Mouse (Mus musculus): ENCODE data around the gene Mfsd13b. TPM values are rescaled to one million over a fixed set of nuclear protein-coding genes. Genes with fewer than 3 reads are reported as not detected.
"Not testable (repeated sequence)": the region's sequence is repeated elsewhere in the genome, so short reads cannot be mapped to it uniquely, and the experiment has no call there.

Gene Mfsd13b
- polyA plus RNA-seq, 1 experiment from 2014 or later: 0.35 TPM

- WGBS: 78% methylated on average over 6 of the region's 6 CpGs
Measured at GRCm38 (mm10) chr7:121025221-121026008, 43.1 kb downstream of the Mfsd13b start.

DNA sequence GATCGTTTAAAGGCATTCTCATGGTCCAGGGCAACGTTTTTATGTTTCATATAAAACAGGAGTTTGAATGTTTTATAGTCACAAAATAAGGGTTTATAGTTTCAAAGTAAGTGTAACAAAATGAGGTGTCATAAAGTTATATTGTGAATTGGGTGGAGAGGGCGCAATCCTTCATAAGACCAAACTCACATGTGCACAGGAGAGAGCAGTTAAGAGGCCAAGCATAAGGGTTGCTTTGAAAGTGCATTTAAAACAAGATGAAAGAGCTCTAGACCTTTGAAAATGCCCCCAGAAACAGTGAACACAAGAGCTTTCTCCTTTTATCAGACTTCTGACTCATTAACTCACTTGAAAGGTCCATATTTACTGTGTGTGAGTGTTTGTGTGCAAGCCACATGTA, 44.0 kb downstream of the Mfsd13b start:
- ATAC-seq (ENCODE audit: insufficient number of reproducible peaks, low FRiP score, low TSS enrichment, low read depth): no peak
- 45% methylated on average over 3 of the region's 3 CpGs for WGBS

More at GRCm38 (mm10) chr7:121025221-121026008, 43.1 kb downstream of the Mfsd13b start:
- DNase-seq (ENCODE audit: low spot score): no peak
- Histone ChIP-seq H3K4me3 (ENCODE audit: low read depth, low read length) (no peak overlapping the region), H3K4me1 (ENCODE audit: control insufficient read depth, insufficient read depth, low read length) (no peaks in the 10 kb centered on the region), H3K4me2 (ENCODE audit: low read depth, severe bottlenecking) (no peak overlapping the region), H3K36me3 (ENCODE audit: control insufficient read depth, insufficient read depth, low read length) (no peaks in the 10 kb centered on the region), H3K9me3 (ENCODE audit: control insufficient read depth, low read length) (no peaks in the 10 kb centered on the region), H3K27me3 (ENCODE audit: control insufficient read depth, insufficient read depth, low read length) (no peaks in the 10 kb centered on the region), H3K9ac (ENCODE audit: low read length) (no peak overlapping the region), H3K27ac (replicated peaks; ENCODE audit: low read depth, low read length) (no peak overlapping the region)
- no peak for ATAC-seq (ENCODE audit: insufficient number of reproducible peaks, low FRiP score, low TSS enrichment, low read depth)

DNA sequence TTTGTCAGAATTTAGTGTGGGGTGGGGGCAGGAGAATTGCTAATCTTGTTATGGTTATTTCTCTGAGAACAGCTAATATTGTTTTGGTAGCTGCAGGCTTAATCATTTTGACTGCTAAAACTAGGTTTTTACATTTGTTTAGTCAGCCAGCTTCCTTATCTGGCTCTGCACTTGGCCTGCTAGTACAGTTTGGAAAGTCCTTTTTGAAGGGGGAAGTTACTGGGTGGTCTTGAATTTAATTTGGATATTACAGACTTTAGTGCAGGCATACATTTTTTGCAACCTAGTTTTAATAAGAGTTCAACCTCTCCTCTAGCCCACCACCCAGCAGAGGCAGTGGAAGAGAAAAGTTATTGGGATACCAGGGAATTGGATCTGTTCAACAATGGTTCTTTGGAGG, 47.6 kb downstream of the Mfsd13b start:
- H3K4me1 ChIP-seq (ENCODE audit: control insufficient read depth, insufficient read depth, low read length); H3K27me3 ChIP-seq (ENCODE audit: control insufficient read depth, insufficient read depth, low read length); H3K9ac ChIP-seq (ENCODE audit: low read length); DNase-seq (ENCODE audit: low spot score); H3K4me3 ChIP-seq (ENCODE audit: low read depth, low read length); H3K4me2 ChIP-seq (ENCODE audit: low read depth, severe bottlenecking); H3K27ac ChIP-seq (replicated peaks; ENCODE audit: low read depth, low read length); H3K9me3 ChIP-seq (ENCODE audit: control insufficient read depth, low read length); H3K36me3 ChIP-seq (ENCODE audit: control insufficient read depth, insufficient read depth, low read length); ATAC-seq (ENCODE audit: insufficient number of reproducible peaks, low FRiP score, low TSS enrichment, low read depth): not testable (repeated sequence)

More for the DNA sequence above, 44.0 kb downstream of the Mfsd13b start:
- Histone ChIP-seq H3K4me1 (ENCODE audit: control insufficient read depth, insufficient read depth, low read length) (no peaks in the 10 kb centered on the region), H3K27ac (replicated peaks; ENCODE audit: low read depth, low read length) (no peak overlapping the region), H3K9me3 (ENCODE audit: control insufficient read depth, low read length) (no peaks in the 10 kb centered on the region), H3K4me2 (ENCODE audit: low read depth, severe bottlenecking) (no peak overlapping the region), H3K27me3 (ENCODE audit: control insufficient read depth, insufficient read depth, low read length) (no peaks in the 10 kb centered on the region), H3K4me3 (ENCODE audit: low read depth, low read length) (no peak overlapping the region), H3K9ac (ENCODE audit: low read length) (no peak overlapping the region), H3K36me3 (ENCODE audit: control insufficient read depth, insufficient read depth, low read length) (no peaks in the 10 kb centered on the region)
- no peak for DNase-seq (ENCODE audit: low spot score)

DNA sequence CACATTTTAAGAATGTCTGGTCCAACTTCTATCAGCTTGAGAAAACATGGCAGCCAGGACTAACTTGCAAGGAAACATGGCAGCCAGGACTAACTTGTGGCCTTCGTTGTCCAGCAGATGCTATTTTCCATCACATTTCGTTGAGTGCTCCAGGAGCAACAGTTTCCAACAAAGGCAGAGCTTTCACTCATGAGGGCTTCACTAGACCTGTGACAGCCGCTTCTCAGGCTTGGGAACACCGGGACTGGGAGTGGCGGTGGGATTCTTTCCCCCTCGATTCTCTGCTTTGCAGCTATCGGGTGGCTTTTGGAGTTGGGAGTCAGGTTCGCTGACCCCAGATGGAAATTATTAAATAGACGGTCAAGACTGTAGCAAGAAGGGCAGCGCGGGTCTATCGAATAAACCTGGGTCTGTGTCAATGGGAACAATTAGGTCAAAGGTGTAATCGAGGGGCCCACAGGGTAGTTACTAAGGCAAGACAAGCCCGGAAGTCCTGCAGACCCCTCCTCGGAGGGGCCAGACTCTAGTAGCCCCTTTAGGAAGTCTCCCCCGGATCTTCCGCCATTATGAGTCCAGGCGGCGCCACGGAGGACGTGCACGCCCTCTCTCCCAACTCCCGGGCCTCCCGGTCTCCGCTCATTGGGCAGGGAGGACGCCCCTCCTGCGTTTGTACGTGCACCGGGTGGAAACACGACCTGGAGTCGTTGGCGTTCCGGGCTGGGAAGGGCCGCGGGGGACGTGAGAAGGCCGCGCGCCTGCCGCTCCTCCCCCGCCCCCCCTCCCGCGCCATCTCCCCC, 51.7 kb downstream of the Mfsd13b start, which contains the start of gene Mettl9:
Gene Mettl9, plus strand, starts transcription at position 590 of the 797 bp plus-strand sequence.
- peak within 1 kb of the TSS; percentile 100 for H3K9ac ChIP-seq (ENCODE audit: low read length)
- no peaks in the 10 kb centered on the region for H3K27me3 ChIP-seq (ENCODE audit: control insufficient read depth, insufficient read depth, low read length)
- H3K4me2 ChIP-seq (ENCODE audit: low read depth, severe bottlenecking): peak within 1 kb of the TSS; percentile 74
- H3K27ac ChIP-seq (replicated peaks; ENCODE audit: low read depth, low read length): peak within 1 kb of the TSS; percentile 97
- ATAC-seq (ENCODE audit: insufficient number of reproducible peaks, low FRiP score, low TSS enrichment, low read depth) (peak; percentile 95), DNase-seq (ENCODE audit: low spot score) (peak; percentile 99)
- H3K9me3 ChIP-seq (ENCODE audit: control insufficient read depth, low read length): no peaks in the 10 kb centered on the region
- peaks cover 14% of the 10 kb centered on the region for H3K4me1 ChIP-seq (ENCODE audit: control insufficient read depth, insufficient read depth, low read length)
- H3K4me3 ChIP-seq (ENCODE audit: low read depth, low read length): peak within 1 kb of the TSS; percentile 97
- H3K36me3 ChIP-seq (ENCODE audit: control insufficient read depth, insufficient read depth, low read length): no peaks in the 10 kb centered on the region
- WGBS: 2% methylated on average over 40 of the region's 43 CpGs

GRCm38 (mm10) chr7:121034701-121035141, 52.4 kb downstream of the Mfsd13b start:
- no peaks in the 10 kb centered on the region for H3K36me3 ChIP-seq (ENCODE audit: control insufficient read depth, insufficient read depth, low read length)
- H3K9ac ChIP-seq (ENCODE audit: low read length): peak overlapping the region; percentile 100
- DNase-seq (ENCODE audit: low spot score) (no peak), ATAC-seq (ENCODE audit: insufficient number of reproducible peaks, low FRiP score, low TSS enrichment, low read depth) (peak; percentile 71)
- peak overlapping the region; percentile 97 for H3K27ac ChIP-seq (replicated peaks; ENCODE audit: low read depth, low read length)
- peak overlapping the region; percentile 72; the same call in 1 of the 2 replicates for H3K4me2 ChIP-seq (ENCODE audit: low read depth, severe bottlenecking)
- peak overlapping the region; percentile 97 for H3K4me3 ChIP-seq (ENCODE audit: low read depth, low read length)
- H3K4me1 ChIP-seq (ENCODE audit: control insufficient read depth, insufficient read depth, low read length): peaks cover 14% of the 10 kb centered on the region
- H3K9me3 ChIP-seq (ENCODE audit: control insufficient read depth, low read length): no peaks in the 10 kb centered on the region
- 0% methylated on average over 46 of the region's 63 CpGs for WGBS
- H3K27me3 ChIP-seq (ENCODE audit: control insufficient read depth, insufficient read depth, low read length): no peaks in the 10 kb centered on the region

DNA sequence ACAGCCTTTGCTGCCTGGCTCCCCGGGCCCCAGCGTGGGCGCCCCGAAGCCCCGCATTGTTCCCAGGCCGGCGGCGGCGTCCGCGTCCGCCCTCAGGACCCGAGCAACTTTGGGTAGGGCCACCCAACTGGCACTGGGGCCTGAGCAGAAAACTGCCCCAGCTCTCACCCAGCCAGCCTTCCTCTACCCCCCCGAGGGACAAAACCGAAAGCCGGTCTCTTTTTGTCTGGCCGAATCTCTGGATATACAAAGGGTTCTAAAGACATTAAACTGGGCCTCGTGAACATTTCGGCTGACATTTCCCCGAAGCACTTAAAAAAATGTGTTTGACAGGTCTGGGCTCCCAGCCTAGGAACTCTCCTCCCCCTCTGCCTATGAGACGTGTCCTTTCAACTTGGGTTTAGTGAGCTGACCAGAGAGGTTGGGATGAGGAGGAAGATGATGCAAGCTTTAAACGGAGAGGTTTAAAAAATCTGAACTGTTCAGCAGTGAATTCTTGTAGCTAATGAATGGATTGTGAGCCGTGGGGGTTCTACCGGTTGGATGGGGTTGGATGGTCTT, 52.9 kb downstream of the Mfsd13b start:
- H3K36me3 ChIP-seq (ENCODE audit: control insufficient read depth, insufficient read depth, low read length): no peaks in the 10 kb centered on the region
- no peaks in the 10 kb centered on the region for H3K27me3 ChIP-seq (ENCODE audit: control insufficient read depth, insufficient read depth, low read length)
- peak overlapping the region; percentile 72 for H3K4me2 ChIP-seq (ENCODE audit: low read depth, severe bottlenecking)
- ATAC-seq (ENCODE audit: insufficient number of reproducible peaks, low FRiP score, low TSS enrichment, low read depth) (peak; percentile 40), DNase-seq (ENCODE audit: low spot score) (peak; percentile 60)
- H3K4me1 ChIP-seq (ENCODE audit: control insufficient read depth, insufficient read depth, low read length): peaks cover 14% of the 10 kb centered on the region
- H3K9ac ChIP-seq (ENCODE audit: low read length): peak overlapping the region; percentile 100
- H3K9me3 ChIP-seq (ENCODE audit: control insufficient read depth, low read length): no peaks in the 10 kb centered on the region
- peak overlapping the region; percentile 97 for H3K4me3 ChIP-seq (ENCODE audit: low read depth, low read length)
- H3K27ac ChIP-seq (replicated peaks; ENCODE audit: low read depth, low read length): peak overlapping the region; percentile 97
- 1% methylated on average over 24 of the region's 24 CpGs for WGBS

- Histone ChIP-seq H3K27me3 (ENCODE audit: control insufficient read depth, insufficient read depth, low read length) (no peaks in the 10 kb centered on the region), H3K4me1 (ENCODE audit: control insufficient read depth, insufficient read depth, low read length) (peaks cover 14% of the 10 kb centered on the region), H3K27ac (replicated peaks; ENCODE audit: low read depth, low read length) (no peak overlapping the region), H3K9ac (ENCODE audit: low read length) (no peak overlapping the region), H3K4me3 (ENCODE audit: low read depth, low read length) (no peak overlapping the region), H3K36me3 (ENCODE audit: control insufficient read depth, insufficient read depth, low read length) (no peaks in the 10 kb centered on the region), H3K9me3 (ENCODE audit: control insufficient read depth, low read length) (no peaks in the 10 kb centered on the region; the same call in 1 of the 2 replicates), H3K4me2 (ENCODE audit: low read depth, severe bottlenecking) (no peak overlapping the region)
- ATAC-seq (ENCODE audit: insufficient number of reproducible peaks, low FRiP score, low TSS enrichment, low read depth): no peak
- DNase-seq (ENCODE audit: low spot score): no peak
- 93% methylated on average over 4 of the region's 4 CpGs for WGBS
Measured at GRCm38 (mm10) chr7:121040595-121040994, 58.3 kb downstream of the Mfsd13b start.

DNA sequence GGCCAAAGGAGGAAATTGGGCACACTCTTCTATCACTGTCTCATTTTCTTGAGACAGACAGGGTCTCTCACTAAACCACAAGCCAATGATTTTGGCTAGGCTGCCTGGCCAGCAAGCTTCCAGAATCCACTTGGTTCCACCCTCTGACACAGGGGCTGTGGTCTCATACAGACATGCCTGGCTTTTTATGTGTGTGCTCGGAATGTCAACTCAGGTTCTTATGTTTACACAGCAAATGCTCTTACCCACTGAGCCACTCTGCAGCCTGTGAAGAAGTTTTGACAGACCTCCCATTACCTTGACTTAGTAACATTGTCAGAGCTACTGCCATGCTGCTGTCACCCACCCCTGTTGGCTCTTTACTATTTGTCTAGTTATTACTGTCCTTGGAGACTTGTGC, 59.7 kb downstream of the Mfsd13b start:
- no peaks in the 10 kb centered on the region for H3K27me3 ChIP-seq (ENCODE audit: control insufficient read depth, insufficient read depth, low read length)
- no peak overlapping the region for H3K4me3 ChIP-seq (ENCODE audit: low read depth, low read length)
- DNase-seq (ENCODE audit: low spot score): no peak
- no peaks in the 10 kb centered on the region; the same call in 1 of the 2 replicates for H3K9me3 ChIP-seq (ENCODE audit: control insufficient read depth, low read length)
- 97% methylated on average over 1 of the region's 1 CpGs for WGBS
- peaks cover 5% of the 10 kb centered on the region; the same call in 1 of the 2 replicates for H3K4me1 ChIP-seq (ENCODE audit: control insufficient read depth, insufficient read depth, low read length)
- H3K9ac ChIP-seq (ENCODE audit: low read length): no peak overlapping the region
- H3K4me2 ChIP-seq (ENCODE audit: low read depth, severe bottlenecking): no peak overlapping the region
- H3K27ac ChIP-seq (replicated peaks; ENCODE audit: low read depth, low read length): no peak overlapping the region
- no peaks in the 10 kb centered on the region for H3K36me3 ChIP-seq (ENCODE audit: control insufficient read depth, insufficient read depth, low read length)
- ATAC-seq (ENCODE audit: insufficient number of reproducible peaks, low FRiP score, low TSS enrichment, low read depth): no peak
